Mouse (Mus musculus) intestine, embryonic 14.5 days (tissue): Measurements from ENCODE around the gene Cfap77. TPM values are rescaled to one million over a fixed set of nuclear protein-coding genes. Genes with fewer than 3 reads are reported as not detected.

Experiments
- ATAC-seq: fragments of 200-750 bp; cut with Nextera tagmentation; replicated peaks from 2 replicates; pipeline ENCODE4 v1.8.0; 2017; ENCODE audit warnings: low read depth, moderate number of reproducible peaks, moderate TSS enrichment, moderate library complexity; ENCODE audit not compliant: low FRiP score, low TSS enrichment
- DNase-seq: peaks from one replicate; pipeline ENCODE4 v3.0.0-alpha.2; 2018; ENCODE audit warnings: low spot score
- H3K27ac ChIP-seq: fragments of 300-500 bp; sonication (generic); 2 replicates; pipeline ENCODE4 v1.5.1; 2014; ENCODE audit warnings: low read depth, mild to moderate bottlenecking, control low read depth
- H3K27me3 ChIP-seq: fragments of 300-500 bp; sonication (generic); replicated peaks from 2 replicates; pipeline ENCODE4 v1.6.1; 2014; ENCODE audit warnings: low read length, control low read depth; ENCODE audit not compliant: control insufficient read depth, insufficient read depth
- H3K36me3 ChIP-seq: fragments of 300-500 bp; sonication (generic); 2 replicates; pipeline ENCODE4 v1.6.1; 2014; ENCODE audit warnings: low read length, control low read depth; ENCODE audit not compliant: control insufficient read depth, insufficient read depth
- H3K4me1 ChIP-seq: fragments of 300-500 bp; sonication (generic); replicated peaks from 2 replicates; pipeline ENCODE4 v1.6.1; 2014; ENCODE audit warnings: low read length, control low read depth, mixed read lengths; ENCODE audit not compliant: control insufficient read depth, insufficient read depth
- H3K4me2 ChIP-seq: fragments of 300-500 bp; sonication (generic); 2 replicates; pipeline ENCODE4 v1.6.1; 2014; ENCODE audit warnings: low read length
- H3K4me3 ChIP-seq: fragments of 300-500 bp; sonication (generic); 2 replicates; pipeline ENCODE4 v1.5.1; 2014; ENCODE audit warnings: low read depth, low read length, control low read depth, mixed read lengths
- H3K9ac ChIP-seq: fragments of 300-500 bp; sonication (generic); 2 replicates; pipeline ENCODE4 v1.6.1; 2014; ENCODE audit warnings: mild to moderate bottlenecking, low read length
- H3K9me3 ChIP-seq: fragments of 300-500 bp; sonication (generic); 2 replicates; pipeline ENCODE4 v1.6.1; 2016; ENCODE audit warnings: low read length, control low read depth; ENCODE audit not compliant: control insufficient read depth
- WGBS: fragments of 180-500 bp; shearing (Covaris S2); extraction: QIAGEN DNeasy Blood & Tissue Kit; methylation state at CpG from one replicate; pipeline ENCODE4 v1.1.7; 2014; 5-methylcytosine and 5-hydroxymethylcytosine counted together
- polyA plus RNA-seq: library from polyadenylated mRNA; unstranded; fragments of >200 nt; fragmentation: Nextera tagmentation; extraction: Ambion mirVana; gene quantifications from 2 replicates; pipeline ENCODE4 v1.2.1, GENCODE M21; 2014

Cfap77 gene
- polyA plus RNA-seq, 1 experiment from 2014 or later = 0.70 TPM

GRCm38 (mm10) chr2:28974520-28974919 is 80.3 kb downstream of the Cfap77 start:
- H3K4me2 ChIP-seq = no peak overlapping the region
- no peak overlapping the region for H3K9ac ChIP-seq
- DNase-seq (peak; percentile 58), ATAC-seq (no peak)
- no peaks in the 10 kb centered on the region for H3K27me3 ChIP-seq
- no peak overlapping the region for H3K4me3 ChIP-seq
- H3K36me3 ChIP-seq = no peaks in the 10 kb centered on the region
- no peak overlapping the region for H3K27ac ChIP-seq
- 16% methylated on average over 6 of the region's 6 CpGs for WGBS
- H3K9me3 ChIP-seq = no peaks in the 10 kb centered on the region
- peaks cover 15% of the 10 kb centered on the region for H3K4me1 ChIP-seq

DNA sequence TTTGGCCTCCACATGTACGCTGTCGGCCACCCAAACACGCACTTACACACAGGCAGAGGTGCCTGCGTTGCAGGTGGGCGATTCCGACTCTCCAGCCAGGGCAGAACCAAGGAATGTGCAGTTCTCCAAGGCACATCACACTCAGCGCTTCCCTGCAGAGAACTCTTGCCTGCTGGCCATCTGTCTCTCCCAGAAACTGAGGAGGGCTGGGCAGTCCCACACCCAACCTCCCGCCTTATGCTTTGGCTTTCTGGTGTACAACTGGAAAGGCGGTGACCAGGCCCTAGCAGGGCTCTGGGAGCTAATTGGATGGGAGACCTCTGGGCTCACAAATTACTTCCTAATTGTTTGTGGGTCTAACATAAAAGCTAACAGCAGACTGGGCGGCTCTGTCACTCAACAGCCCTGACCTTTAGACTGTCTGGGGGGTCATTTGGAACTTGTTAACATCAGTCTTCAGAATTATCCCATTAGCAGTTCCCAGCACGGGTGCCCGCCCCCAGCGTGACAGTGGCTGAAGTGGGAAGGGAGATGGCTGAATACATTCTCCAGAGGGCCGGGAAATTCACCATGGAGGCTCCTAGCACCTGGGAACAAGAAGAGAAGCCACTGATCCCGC is 80.9 kb downstream of the Cfap77 start:
- DNase-seq (no peak), ATAC-seq (no peak)
- no peak overlapping the region for H3K27ac ChIP-seq
- H3K36me3 ChIP-seq = no peaks in the 10 kb centered on the region
- WGBS = 43% methylated on average over 15 of the region's 15 CpGs
- H3K9me3 ChIP-seq = no peaks in the 10 kb centered on the region
- no peak overlapping the region for H3K9ac ChIP-seq
- H3K4me1 ChIP-seq = peaks cover 15% of the 10 kb centered on the region
- no peak overlapping the region for H3K4me3 ChIP-seq
- H3K4me2 ChIP-seq = no peak overlapping the region
- no peaks in the 10 kb centered on the region for H3K27me3 ChIP-seq

GRCm38 (mm10) chr2:28970424-28970823 is 84.4 kb downstream of the Cfap77 start:
- peaks cover 19% of the 10 kb centered on the region for H3K4me1 ChIP-seq
- no peaks in the 10 kb centered on the region for H3K27me3 ChIP-seq
- no peak overlapping the region for H3K9ac ChIP-seq
- 75% methylated on average over 14 of the region's 14 CpGs for WGBS
- H3K9me3 ChIP-seq = no peaks in the 10 kb centered on the region
- DNase-seq (no peak), ATAC-seq (no peak)
- no peaks in the 10 kb centered on the region for H3K36me3 ChIP-seq
- no peak overlapping the region for H3K4me3 ChIP-seq
- no peak overlapping the region for H3K4me2 ChIP-seq
- no peak overlapping the region for H3K27ac ChIP-seq

DNA sequence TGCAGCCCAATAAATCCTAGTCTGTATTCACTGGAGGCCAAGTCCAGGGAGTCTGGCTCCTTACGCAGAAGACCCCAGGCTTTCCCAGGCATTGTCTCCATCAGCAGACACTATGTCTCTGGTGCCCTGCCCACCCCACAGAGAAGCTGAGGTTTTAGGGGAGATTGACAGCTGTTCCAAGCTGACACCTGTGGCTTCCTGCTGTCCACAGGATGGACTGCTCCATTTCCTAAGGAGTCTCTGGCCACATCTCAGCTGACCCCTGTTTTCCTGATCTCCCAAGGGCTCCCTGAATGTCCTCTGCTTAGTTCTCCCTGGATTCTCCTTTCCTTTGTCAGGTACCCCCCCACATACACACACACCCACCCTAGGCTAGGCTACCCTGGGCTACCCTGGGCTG is 86.6 kb downstream of the Cfap77 start:
- 0 out of 2 replicates have a peak, but pooled peaks cover 4% of the 10 kb centered on the region for H3K4me1 ChIP-seq
- no peak overlapping the region for H3K4me3 ChIP-seq
- ATAC-seq (no peak), DNase-seq (no peak)
- no peak overlapping the region for H3K9ac ChIP-seq
- no peak overlapping the region for H3K4me2 ChIP-seq
- 65% methylated on average over 1 of the region's 1 CpGs for WGBS
- H3K36me3 ChIP-seq = no peaks in the 10 kb centered on the region
- no peaks in the 10 kb centered on the region for H3K27me3 ChIP-seq
- H3K9me3 ChIP-seq = no peaks in the 10 kb centered on the region
- H3K27ac ChIP-seq = no peak overlapping the region

- DNase-seq (no peak), ATAC-seq (0 out of 2 replicates have a peak, but pooled peaks have one; percentile 12)
- H3K4me1 ChIP-seq = 0 out of 2 replicates have a peak, but pooled peaks cover 4% of the 10 kb centered on the region
- 30% methylated on average over 14 of the region's 14 CpGs for WGBS
- H3K36me3 ChIP-seq = no peaks in the 10 kb centered on the region
- no peak overlapping the region for H3K9ac ChIP-seq
- H3K4me2 ChIP-seq = no peak overlapping the region
- no peaks in the 10 kb centered on the region for H3K27me3 ChIP-seq
- H3K27ac ChIP-seq = no peak overlapping the region
- H3K4me3 ChIP-seq = no peak overlapping the region
- no peaks in the 10 kb centered on the region for H3K9me3 ChIP-seq
Observed at GRCm38 (mm10) chr2:28966151-28966795, 88.6 kb downstream of the Cfap77 start.

- Histone ChIP-seq H3K4me3 (no peak overlapping the region), H3K36me3 (no peaks in the 10 kb centered on the region), H3K27ac (no peak overlapping the region), H3K4me2 (no peak overlapping the region), H3K27me3 (no peaks in the 10 kb centered on the region), H3K9ac (no peak overlapping the region), H3K4me1 (0 out of 2 replicates have a peak, but pooled peaks cover 4% of the 10 kb centered on the region), H3K9me3 (no peaks in the 10 kb centered on the region)
- ATAC-seq (no peak), DNase-seq (no peak)
- WGBS = 63% methylated on average over 6 of the region's 6 CpGs
Observed at GRCm38 (mm10) chr2:28963565-28963964, 91.3 kb downstream of the Cfap77 start.

GRCm38 (mm10) chr2:28961636-28962035 is 93.2 kb downstream of the Cfap77 start:
- H3K4me1 ChIP-seq = 0 out of 2 replicates have a peak, but pooled peaks cover 2% of the 10 kb centered on the region
- H3K27ac ChIP-seq = no peak overlapping the region
- H3K36me3 ChIP-seq = no peaks in the 10 kb centered on the region
- DNase-seq (no peak), ATAC-seq (no peak)
- 74% methylated on average over 5 of the region's 5 CpGs for WGBS
- no peaks in the 10 kb centered on the region for H3K9me3 ChIP-seq
- H3K4me3 ChIP-seq = no peak overlapping the region
- H3K27me3 ChIP-seq = no peaks in the 10 kb centered on the region
- H3K4me2 ChIP-seq = no peak overlapping the region
- H3K9ac ChIP-seq = no peak overlapping the region

DNA sequence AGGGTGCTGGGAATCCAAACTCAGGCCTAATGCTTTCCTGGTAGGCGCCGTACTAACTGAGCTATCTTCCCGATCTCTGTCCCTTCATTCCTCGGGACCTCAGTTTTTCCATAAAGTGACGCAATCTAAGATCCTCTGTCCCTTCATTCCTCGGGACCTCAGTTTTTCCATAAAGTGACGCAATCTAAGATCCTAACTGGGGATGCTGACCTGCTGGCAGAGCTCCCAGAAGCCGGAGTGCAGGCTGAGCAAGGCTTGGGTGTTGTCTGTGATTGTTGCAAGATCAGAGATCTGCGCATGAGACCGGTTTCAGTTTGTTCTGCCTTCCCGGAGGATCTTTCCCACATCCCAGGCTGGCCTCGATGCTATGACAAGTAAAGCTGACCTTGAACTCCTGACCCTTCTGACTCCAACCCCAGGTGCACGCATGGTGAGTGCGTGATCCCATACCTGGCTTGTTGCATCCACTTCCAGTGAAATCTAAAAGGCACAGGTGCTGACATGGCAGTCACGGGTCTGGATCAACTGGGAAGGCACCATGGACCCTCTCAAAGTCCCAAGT is 93.8 kb downstream of the Cfap77 start:
- Histone ChIP-seq H3K4me2 (no peak overlapping the region), H3K9me3 (no peaks in the 10 kb centered on the region), H3K4me3 (no peak overlapping the region), H3K4me1 (no peaks in the 10 kb centered on the region), H3K36me3 (no peaks in the 10 kb centered on the region), H3K27me3 (no peaks in the 10 kb centered on the region), H3K27ac (no peak overlapping the region), H3K9ac (no peak overlapping the region)
- 81% methylated on average over 15 of the region's 15 CpGs for WGBS
- no peak for ATAC-seq
- no peak for DNase-seq
